Mouse (Mus musculus): Measurements from ENCODE around the gene Ube2j1. TPM values are rescaled to one million over a fixed set of nuclear protein-coding genes. Genes with fewer than 3 reads are reported as not detected.

Gene Ube2j1
- polyA plus RNA-seq, 1 experiment = 34.3 TPM

DNA sequence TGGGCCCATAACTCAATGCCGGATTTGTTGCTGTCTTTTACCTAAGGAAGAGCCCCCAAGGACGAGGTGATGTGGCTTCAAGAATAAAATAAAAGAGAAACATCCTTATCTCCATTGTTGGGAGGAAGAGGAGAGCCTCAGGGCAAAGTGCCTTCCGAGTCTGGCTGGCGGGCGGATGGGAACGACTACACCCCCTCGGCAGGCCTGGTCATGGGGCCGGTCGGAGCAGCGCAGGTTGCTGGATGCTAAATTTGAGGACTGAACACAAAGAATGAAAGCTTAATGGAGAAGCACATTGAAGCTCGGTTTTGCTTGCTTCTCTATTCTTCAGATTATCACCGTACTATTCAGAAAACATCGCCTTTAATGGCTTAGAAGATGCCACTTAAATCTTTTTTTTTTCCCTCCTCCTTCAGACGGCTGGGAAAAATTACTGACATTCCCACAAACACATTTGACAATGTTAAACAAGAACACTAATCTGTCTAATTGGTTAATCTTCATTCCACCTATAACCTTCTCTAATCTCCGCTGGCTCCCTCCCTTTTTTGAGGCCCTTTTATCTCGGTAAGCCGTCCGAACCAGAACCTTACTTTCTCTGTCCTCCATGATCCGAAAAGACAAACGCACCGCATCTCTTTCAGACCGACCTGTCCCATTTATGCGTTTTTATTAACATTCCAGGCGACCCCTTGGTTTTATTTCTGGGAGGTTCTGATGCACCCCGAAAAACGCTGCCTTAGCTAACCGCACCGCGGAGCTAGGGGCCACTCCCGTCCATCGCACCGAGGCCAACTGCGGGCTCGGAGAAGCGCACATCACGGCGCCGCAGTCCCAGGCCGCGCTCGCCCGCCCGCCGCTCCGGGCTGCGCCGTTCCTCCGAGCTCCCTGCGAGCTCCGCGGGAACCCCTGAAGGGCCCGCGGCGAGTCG lies 687 bp upstream of the Ube2j1 start:
- peaks cover 3% of the 10 kb centered on the region; the same call in 1 of the 2 replicates for H3K9me3 ChIP-seq (replicated peaks; ENCODE audit: control insufficient read depth, insufficient read depth, low read length, poor library complexity, severe bottlenecking)
- H3K4me3 ChIP-seq (ENCODE audit: low read depth, low read length) = peak overlapping the region; percentile 86
- H3K9ac ChIP-seq (ENCODE audit: low read depth, poor library complexity, severe bottlenecking) = peak overlapping the region; percentile 99
- no peaks in the 10 kb centered on the region for H3K36me3 ChIP-seq (ENCODE audit: control insufficient read depth, insufficient read depth, low read length, poor library complexity, severe bottlenecking)
- peaks cover 6% of the 10 kb centered on the region for H3K27me3 ChIP-seq (ENCODE audit: control insufficient read depth, insufficient read depth, low read length, poor library complexity, severe bottlenecking)
- TF ChIP-seq EP300 (IDR thresholded peaks at IDR 0.05; ENCODE audit: insufficient read depth, low read depth, low read length) = no peak
- H3K27ac ChIP-seq (ENCODE audit: insufficient read depth, low read length) = no peak overlapping the region
- H3K4me1 ChIP-seq (ENCODE audit: control insufficient read depth, insufficient read depth, low read length) = no peaks in the 10 kb centered on the region

DNA sequence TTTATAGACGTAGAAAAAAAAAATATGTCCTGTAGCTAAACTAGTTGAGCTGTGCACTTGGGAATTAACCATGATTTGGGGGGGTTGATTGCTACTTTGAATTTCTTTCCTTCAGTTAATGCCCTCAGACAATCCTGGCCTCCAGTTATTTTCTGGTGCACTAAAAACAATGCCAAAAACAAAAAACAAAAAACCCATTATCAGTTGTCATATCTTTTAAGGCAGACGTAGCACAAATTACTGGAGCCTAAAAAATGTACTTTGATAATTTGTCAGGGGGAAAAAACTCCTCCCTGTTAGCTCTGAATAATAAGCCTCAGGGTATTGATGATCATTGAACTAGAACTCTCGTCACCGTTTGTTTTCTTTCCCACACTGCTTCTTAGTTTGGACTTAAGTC lies 829 bp downstream of the Ube2j1 start:
- Histone ChIP-seq H3K27ac (ENCODE audit: insufficient read depth, low read length) (no peak overlapping the region), H3K9me3 (replicated peaks; ENCODE audit: control insufficient read depth, insufficient read depth, low read length, poor library complexity, severe bottlenecking) (peaks cover 3% of the 10 kb centered on the region; the same call in 1 of the 2 replicates), H3K27me3 (ENCODE audit: control insufficient read depth, insufficient read depth, low read length, poor library complexity, severe bottlenecking) (peaks cover 6% of the 10 kb centered on the region), H3K9ac (ENCODE audit: low read depth, poor library complexity, severe bottlenecking) (peak overlapping the region; percentile 99), H3K4me3 (ENCODE audit: low read depth, low read length) (peak overlapping the region; percentile 99), H3K4me1 (ENCODE audit: control insufficient read depth, insufficient read depth, low read length) (no peaks in the 10 kb centered on the region), H3K36me3 (ENCODE audit: control insufficient read depth, insufficient read depth, low read length, poor library complexity, severe bottlenecking) (no peaks in the 10 kb centered on the region)
- TF ChIP-seq POLR2A (IDR thresholded peaks at IDR 0.05; ENCODE audit: insufficient read depth, low read length) (no peak), EP300 (IDR thresholded peaks at IDR 0.05; ENCODE audit: insufficient read depth, low read depth, low read length) (no peak), CTCF (IDR thresholded peaks at IDR 0.05; ENCODE audit: low read depth, low read length) (no peak)

DNA sequence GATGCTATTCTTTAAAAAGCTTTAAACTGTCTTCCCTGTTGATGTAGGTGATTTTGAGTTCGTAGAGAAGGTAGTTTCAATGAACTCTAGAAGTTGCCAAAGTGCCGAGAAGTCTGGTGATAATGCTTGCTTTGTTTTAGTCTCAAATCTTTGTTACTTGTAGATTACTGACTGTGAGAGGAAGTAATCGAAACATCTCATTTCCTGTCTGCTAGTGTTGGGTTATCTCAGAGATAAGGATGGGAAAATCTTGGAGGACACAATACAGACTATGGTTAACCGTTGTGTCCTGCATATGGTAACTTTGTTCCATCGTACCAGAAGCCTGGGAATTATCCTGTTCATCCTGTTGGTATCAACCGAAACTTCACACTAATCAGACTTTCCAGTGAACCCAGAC lies 2.3 kb downstream of the Ube2j1 start:
- Histone ChIP-seq H3K4me1 (ENCODE audit: control insufficient read depth, insufficient read depth, low read length) (no peaks in the 10 kb centered on the region), H3K9ac (ENCODE audit: low read depth, poor library complexity, severe bottlenecking) (no peak overlapping the region), H3K9me3 (replicated peaks; ENCODE audit: control insufficient read depth, insufficient read depth, low read length, poor library complexity, severe bottlenecking) (peaks cover 3% of the 10 kb centered on the region; the same call in 1 of the 2 replicates), H3K4me3 (ENCODE audit: low read depth, low read length) (no peak overlapping the region), H3K27me3 (ENCODE audit: control insufficient read depth, insufficient read depth, low read length, poor library complexity, severe bottlenecking) (peaks cover 6% of the 10 kb centered on the region), H3K27ac (ENCODE audit: insufficient read depth, low read length) (no peak overlapping the region), H3K36me3 (ENCODE audit: control insufficient read depth, insufficient read depth, low read length, poor library complexity, severe bottlenecking) (no peaks in the 10 kb centered on the region)
- TF ChIP-seq POLR2A (IDR thresholded peaks at IDR 0.05; ENCODE audit: insufficient read depth, low read length) = no peak
- no peak for TF ChIP-seq EP300 (IDR thresholded peaks at IDR 0.05; ENCODE audit: insufficient read depth, low read depth, low read length)
- no peak for TF ChIP-seq CTCF (IDR thresholded peaks at IDR 0.05; ENCODE audit: low read depth, low read length)

DNA sequence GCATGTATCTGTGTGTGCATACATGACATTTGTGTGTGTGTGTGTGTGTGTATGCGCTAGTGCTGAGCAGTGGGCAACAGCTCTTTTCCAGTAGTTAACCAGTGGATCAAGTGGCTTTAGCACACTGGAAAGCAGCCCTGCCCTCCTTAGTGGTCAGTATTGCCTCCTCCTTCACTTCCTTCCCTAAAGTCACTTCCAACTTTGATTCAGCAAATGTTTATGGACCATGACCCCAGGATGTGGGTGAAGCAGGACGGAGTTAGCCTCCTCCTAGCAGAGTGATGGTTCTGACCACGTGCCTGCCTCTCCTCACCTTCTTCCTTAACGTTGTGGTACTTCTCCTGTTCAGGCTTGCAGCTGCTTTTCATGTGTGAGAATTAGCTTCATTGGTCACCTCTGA lies 8.6 kb downstream of the Ube2j1 start:
- no peak overlapping the region for H3K27ac ChIP-seq (ENCODE audit: insufficient read depth, low read length)
- H3K4me1 ChIP-seq (ENCODE audit: control insufficient read depth, insufficient read depth, low read length) = no peaks in the 10 kb centered on the region
- H3K9ac ChIP-seq (ENCODE audit: low read depth, poor library complexity, severe bottlenecking) = no peak overlapping the region
- TF ChIP-seq POLR2A (IDR thresholded peaks at IDR 0.05; ENCODE audit: insufficient read depth, low read length) (no peak), EP300 (IDR thresholded peaks at IDR 0.05; ENCODE audit: insufficient read depth, low read depth, low read length) (no peak), CTCF (IDR thresholded peaks at IDR 0.05; ENCODE audit: low read depth, low read length) (no peak)
- H3K9me3 ChIP-seq (replicated peaks; ENCODE audit: control insufficient read depth, insufficient read depth, low read length, poor library complexity, severe bottlenecking) = peaks cover 3% of the 10 kb centered on the region; the same call in 1 of the 2 replicates
- H3K27me3 ChIP-seq (ENCODE audit: control insufficient read depth, insufficient read depth, low read length, poor library complexity, severe bottlenecking) = no peaks in the 10 kb centered on the region
- no peak overlapping the region for H3K4me3 ChIP-seq (ENCODE audit: low read depth, low read length)
- H3K36me3 ChIP-seq (ENCODE audit: control insufficient read depth, insufficient read depth, low read length, poor library complexity, severe bottlenecking) = peaks cover 3% of the 10 kb centered on the region

DNA sequence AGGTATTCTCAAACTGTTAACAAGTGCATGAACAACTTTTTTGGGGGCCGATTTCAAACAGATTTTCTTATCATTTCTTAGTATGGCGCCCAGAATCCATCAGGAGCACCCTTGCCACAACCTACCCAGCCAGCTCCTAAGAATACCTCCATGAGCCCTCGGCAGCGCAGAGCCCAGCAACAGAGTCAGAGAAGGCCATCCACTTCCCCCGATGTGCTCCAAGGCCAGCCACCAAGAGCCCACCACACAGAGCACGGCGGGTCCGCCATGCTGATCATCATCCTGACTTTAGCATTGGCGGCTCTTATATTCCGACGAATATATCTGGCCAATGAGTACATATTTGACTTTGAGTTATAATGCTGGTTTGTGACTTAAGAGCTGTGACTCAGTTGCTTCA lies 18.4 kb downstream of the Ube2j1 start:
- no peak for TF ChIP-seq POLR2A (IDR thresholded peaks at IDR 0.05; ENCODE audit: insufficient read depth, low read length)
- TF ChIP-seq EP300 (IDR thresholded peaks at IDR 0.05; ENCODE audit: insufficient read depth, low read depth, low read length) = no peak
- no peak for TF ChIP-seq CTCF (IDR thresholded peaks at IDR 0.05; ENCODE audit: low read depth, low read length)
- Histone ChIP-seq H3K9me3 (replicated peaks; ENCODE audit: control insufficient read depth, insufficient read depth, low read length, poor library complexity, severe bottlenecking) (no peaks in the 10 kb centered on the region), H3K9ac (ENCODE audit: low read depth, poor library complexity, severe bottlenecking) (no peak overlapping the region), H3K4me1 (ENCODE audit: control insufficient read depth, insufficient read depth, low read length) (no peaks in the 10 kb centered on the region), H3K27me3 (ENCODE audit: control insufficient read depth, insufficient read depth, low read length, poor library complexity, severe bottlenecking) (no peaks in the 10 kb centered on the region), H3K27ac (ENCODE audit: insufficient read depth, low read length) (no peak overlapping the region), H3K4me3 (ENCODE audit: low read depth, low read length) (no peak overlapping the region), H3K36me3 (ENCODE audit: control insufficient read depth, insufficient read depth, low read length, poor library complexity, severe bottlenecking) (peaks cover 8% of the 10 kb centered on the region)

DNA sequence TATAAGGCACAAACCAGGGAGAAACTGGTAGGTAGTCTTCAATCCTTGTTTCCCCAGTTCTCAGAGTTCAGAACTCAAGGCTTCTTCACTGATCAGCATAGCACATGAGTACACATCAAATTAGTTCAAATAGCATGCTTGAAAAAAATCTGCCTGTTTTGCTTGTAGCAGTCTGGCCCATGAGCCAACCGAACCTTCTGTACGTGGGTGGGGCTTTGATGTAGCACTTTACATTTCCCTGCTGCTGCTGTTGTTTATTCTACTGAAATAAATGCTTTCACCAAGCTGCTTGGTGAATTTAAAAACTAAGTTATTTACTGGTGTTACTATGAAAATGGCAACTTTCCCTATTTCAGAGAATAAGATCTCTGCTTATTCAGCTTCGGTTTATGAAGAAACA lies 20.8 kb downstream of the Ube2j1 start:
- H3K36me3 ChIP-seq (ENCODE audit: control insufficient read depth, insufficient read depth, low read length, poor library complexity, severe bottlenecking) = no peaks in the 10 kb centered on the region
- no peaks in the 10 kb centered on the region for H3K27me3 ChIP-seq (ENCODE audit: control insufficient read depth, insufficient read depth, low read length, poor library complexity, severe bottlenecking)
- no peaks in the 10 kb centered on the region for H3K4me1 ChIP-seq (ENCODE audit: control insufficient read depth, insufficient read depth, low read length)
- no peak for TF ChIP-seq POLR2A (IDR thresholded peaks at IDR 0.05; ENCODE audit: insufficient read depth, low read length)
- no peak for TF ChIP-seq CTCF (IDR thresholded peaks at IDR 0.05; ENCODE audit: low read depth, low read length)
- TF ChIP-seq EP300 (IDR thresholded peaks at IDR 0.05; ENCODE audit: insufficient read depth, low read depth, low read length) = no peak
- no peak overlapping the region for H3K27ac ChIP-seq (ENCODE audit: insufficient read depth, low read length)
- no peak overlapping the region for H3K9ac ChIP-seq (ENCODE audit: low read depth, poor library complexity, severe bottlenecking)
- H3K9me3 ChIP-seq (replicated peaks; ENCODE audit: control insufficient read depth, insufficient read depth, low read length, poor library complexity, severe bottlenecking) = no peaks in the 10 kb centered on the region
- no peak overlapping the region for H3K4me3 ChIP-seq (ENCODE audit: low read depth, low read length)

Data from ES-Bruce4 (cell line).